Mouse (Mus musculus) gastrocnemius, postnatal 4 days (tissue): ENCODE measurements around the gene Itgb4. TPM values are rescaled to one million over a fixed set of nuclear protein-coding genes. Genes with fewer than 3 reads are reported as not detected.

Experiments
- DNase-seq, 2 experiments: peaks; one replicate each; pipeline ENCODE4 v3.0.0; 2021 to 2022; ENCODE audit warnings: low spot score in 2 of 2, mixed read lengths in 2 of 2
- total RNA-seq, 2 experiments: library from RNA; stranded (reverse); gene quantifications; 2 replicates each; pipeline ENCODE4 v1.2.3; 2021

Gene Itgb4
- total RNA-seq, 2 experiments from 2014 or later = 5.1 to 6.2 TPM

DNA sequence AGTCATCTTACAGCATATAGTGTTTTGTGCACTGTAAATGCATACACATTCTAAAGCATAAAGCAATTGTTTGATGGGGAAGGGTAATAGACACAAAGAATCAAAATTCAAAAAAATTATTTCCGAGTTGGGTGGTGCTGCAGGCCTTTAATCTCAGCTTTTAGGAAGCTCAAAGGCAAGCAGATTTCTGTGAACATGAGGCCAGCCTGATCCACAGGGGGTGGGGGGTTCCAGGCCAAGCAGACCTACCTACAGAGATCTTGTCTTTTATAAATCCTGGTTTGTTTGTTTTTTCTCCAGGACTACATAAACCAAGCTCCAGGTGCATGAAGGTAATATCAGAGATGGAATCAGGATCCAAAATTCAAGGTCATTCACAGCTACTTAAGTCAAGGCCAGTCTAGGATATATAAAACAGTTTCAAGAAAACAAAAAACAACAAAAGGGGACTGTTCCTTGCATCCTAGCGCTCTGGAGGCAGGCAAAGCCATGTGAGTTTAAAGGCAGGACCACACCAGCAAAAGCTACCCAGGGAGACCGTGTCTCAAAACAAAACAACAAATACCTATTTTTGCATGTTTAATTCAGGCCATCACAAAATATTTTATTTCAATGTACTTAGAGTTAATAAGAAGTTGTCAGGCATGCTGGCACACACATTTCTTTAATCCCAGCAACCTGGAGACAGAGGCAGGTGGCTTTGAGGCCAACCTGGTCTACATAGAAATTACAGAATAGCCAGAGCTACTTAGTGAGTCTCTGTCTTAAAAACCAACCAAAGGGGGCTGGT, 50.7 kb downstream of the Itgb4 start:
- no peak for DNase-seq

DNA sequence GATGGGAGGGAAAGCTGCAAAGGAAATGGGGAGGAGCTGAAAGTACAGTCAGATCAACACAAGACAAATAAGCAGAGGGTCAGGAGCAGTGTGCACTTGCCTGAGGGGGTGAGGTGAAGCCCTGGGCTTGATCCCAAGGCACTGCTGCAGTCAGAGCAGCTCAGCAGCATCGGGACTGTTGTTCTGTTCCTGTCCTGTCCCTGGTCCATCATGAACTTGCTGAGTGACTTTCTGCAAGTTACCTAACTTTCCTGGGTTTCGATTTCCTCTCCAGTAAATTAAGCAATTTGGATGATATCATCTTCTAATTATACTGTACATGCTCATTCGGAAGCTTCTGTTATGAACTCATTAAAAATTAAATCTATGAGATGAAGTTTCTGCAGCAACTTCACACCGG, 53.2 kb downstream of the Itgb4 start, which contains the start of gene H3f3b:
Gene H3f3b (minus strand): TSS at position 207 of the 400 bp plus-strand sequence.
- DNase-seq = no peak

DNA sequence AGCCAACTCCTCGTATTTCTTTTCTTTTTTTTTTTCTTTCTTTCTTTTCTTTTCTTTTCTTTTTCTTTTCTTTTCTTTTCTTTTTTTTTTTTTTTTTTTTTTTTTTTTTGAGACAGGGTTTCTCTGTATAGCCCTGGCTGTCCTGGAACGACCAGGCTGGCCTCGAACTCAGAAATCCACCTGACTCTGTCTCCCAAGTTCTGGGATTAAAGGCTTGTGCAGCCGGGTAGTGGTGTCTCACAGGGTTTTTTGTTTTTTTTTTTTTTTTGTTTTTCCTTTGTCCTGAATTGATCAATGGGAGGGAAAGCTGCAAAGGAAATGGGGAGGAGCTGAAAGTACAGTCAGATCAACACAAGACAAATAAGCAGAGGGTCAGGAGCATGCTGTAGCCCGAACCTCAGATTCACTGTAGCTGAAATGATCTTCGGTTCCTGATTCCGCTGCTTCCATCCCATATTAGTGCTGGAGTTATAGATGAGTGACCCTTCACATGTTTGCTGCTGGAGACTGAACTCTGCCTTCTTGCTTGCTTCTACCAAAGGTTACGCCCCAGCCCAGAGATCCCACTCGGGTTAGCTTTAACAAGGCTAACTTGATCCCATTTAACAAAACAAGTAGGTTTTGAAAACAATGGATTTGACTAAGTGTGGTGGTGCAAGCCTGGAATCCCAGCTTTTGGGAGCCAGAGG, 53.8 kb downstream of the Itgb4 start:
- no peak for DNase-seq

DNA sequence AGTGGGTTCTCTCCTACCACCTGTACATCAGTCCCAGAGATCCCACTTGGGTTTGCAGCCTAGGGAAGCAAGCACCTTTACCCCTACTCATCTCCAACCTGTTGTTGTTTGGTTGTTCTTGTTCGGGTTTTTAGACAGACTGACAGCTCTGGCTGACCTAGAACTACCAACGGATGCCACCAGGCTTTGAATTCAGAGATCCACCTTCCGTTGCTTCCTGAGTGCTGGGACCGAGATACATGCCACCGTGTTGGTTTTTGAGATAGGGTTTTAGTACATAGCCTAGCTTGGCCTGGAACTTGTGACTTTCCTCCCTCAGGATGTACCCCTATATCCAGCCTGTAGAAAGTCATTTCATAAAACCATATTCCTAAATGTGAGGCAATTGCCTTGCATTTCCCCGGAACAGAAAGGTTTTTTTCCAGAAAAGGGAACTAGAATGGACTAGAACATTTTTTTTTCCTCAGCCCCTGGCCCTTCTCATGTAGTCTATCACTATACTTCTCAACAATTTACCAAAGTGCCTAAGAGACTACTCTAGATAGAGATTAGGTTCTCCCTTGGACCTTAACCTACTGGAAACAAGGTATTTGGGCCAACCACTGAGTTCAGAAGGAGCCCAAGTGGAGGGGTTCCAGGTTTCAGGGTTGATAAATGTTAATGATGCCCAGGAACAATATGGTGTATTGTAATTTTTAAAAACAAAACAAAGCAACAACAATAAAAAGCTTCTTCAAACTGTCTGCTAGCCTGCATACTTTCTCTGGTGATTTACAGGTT, 54.8 kb downstream of the Itgb4 start:
- no peak for DNase-seq

DNA sequence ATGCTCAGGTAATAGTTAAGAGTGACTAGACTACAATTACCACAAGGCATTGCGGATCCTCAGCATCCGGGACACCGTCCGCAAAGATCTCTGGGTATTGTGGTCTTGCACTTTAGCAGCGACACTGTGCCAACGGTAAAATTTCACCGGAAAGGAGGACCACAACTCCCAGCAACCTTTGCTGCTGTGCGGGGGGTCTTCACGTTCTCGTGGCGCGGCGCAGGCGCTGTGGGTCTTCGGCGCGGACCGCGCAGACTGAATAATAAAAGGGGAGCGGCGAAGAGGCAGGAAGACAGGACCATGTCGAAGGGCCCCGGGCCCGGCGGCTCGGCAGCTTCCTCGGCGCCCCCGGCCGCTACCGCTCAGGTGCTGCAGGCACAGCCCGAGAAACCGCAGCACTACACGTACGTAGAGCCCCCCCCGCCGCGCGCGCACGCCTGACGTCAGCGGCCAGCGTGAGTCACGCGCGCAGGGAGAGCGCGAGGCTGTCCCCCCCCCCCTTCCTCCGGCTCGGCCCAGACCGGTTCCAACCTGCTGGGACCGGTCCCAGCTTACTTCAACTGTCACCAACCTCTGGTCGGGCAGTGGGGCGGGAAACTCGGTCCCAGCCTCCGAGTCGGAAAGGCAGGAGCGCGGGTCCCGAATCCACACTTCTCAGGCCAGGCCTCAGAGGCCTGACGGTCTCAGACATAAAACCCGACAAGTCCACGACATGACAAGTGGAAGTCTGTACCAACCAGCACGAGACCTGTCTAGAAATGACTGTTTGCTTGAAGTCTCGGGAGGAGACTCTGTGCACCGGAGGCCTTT, 55.8 kb downstream of the Itgb4 start, which contains the start of gene Unk:
Gene Unk (plus strand): TSS at position 235 of the 810 bp plus-strand sequence.
- peak; percentile 86 to 96 for DNase-seq

DNA sequence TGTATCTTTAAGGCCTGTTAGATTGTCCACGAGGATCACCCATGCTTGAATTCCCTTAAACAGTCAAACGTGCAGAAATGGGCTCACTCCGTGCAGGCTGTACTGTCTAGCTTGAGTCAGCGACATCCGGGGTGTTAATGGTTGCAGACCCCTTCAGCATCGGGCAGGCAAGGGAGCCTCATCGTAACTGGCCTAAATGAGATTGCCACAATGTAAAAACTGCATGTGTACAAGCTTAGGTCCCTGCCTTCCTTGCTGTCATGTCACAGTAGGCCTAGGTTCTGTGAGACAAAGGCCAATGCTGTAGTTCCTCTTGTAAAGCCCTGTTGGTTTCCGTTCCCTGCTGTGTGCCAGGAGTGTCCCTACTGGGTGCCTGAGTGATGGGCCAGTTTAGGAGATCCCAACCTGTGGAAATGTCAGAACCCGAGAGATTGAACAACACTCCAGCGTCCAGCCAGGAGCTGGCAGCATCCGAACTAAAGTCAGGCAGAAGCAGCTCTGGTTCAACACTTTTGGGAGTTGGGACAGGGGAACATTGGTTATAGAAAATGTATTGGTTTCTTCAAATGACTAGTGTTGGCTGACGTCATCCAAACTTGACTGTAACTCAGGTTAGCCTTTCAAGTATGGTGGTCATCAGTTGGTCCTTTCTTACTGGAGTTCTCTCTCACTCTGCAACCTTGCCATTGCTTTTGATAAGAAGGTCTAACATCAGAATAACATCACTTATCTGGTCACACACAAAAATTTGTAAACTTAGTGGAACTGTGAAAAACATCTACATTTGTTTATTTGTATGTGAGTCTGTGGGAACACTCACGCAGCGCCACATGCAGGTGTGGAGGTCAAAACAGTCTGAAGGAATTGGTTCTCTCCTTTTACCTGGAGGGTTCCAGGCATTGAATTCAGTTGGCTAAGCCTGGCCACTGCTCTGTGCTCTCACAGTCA, 56.7 kb downstream of the Itgb4 start:
- DNase-seq = peak in 1 of 2 experiments; percentile 43

DNA sequence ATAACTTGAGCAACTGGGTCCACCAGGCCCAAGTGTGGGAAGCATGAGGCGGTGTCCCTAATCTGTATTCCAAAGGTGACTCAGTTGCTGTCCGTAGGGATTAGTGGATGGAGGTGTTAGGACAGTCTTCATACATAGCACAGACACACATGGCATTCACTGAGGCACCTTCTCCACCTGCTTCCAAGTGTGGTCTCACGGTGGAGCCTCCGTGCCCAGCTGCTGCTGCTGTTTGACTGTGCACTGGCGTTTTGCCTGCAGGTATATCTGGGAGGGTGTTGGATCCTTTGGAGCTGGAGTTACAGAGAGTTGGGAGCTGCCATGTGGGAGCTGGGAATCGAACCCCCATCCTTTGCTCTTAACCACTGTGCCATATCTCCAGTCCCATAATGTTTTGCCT, 60.1 kb downstream of the Itgb4 start:
- DNase-seq = no peak

DNA sequence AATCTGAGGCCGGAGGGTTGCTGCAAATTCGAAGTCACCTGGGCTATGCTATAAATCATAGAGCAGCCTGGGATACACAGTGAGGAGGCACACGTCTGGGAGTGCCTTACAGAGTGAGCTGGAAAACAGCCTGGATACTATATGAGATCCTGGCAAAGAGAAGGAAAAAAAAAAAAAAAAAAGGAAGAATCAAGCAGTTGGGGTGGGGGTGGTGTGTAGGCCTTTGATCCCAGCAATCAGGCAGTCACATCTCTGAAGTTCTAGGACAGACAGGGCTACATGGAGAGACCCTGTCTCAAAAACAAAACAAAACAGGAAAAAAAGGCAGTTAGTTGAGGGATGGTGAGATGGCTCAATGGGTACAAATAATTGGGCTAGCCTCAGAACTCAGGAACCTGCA, 62.2 kb downstream of the Itgb4 start:
- no peak for DNase-seq

DNA sequence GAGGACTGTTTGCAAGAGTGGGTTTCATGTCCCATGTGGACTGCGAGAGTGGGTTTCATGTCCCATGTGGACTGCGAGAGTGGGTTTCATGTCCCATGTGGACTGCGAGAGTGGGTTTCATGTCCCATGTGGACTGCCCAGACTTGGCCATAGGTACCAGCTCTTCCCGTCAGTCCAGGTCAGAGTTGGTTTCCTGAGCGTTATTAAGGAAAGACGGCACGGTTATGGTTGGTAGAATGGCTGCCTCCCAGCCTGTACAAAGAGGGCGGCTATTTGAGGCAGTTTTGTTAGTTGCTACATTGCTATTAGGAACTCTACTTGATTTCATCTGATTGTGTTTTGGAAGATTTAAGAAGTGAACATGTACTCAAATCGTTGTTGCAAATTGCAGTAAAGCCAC, 63.3 kb downstream of the Itgb4 start:
- DNase-seq = no peak

DNA sequence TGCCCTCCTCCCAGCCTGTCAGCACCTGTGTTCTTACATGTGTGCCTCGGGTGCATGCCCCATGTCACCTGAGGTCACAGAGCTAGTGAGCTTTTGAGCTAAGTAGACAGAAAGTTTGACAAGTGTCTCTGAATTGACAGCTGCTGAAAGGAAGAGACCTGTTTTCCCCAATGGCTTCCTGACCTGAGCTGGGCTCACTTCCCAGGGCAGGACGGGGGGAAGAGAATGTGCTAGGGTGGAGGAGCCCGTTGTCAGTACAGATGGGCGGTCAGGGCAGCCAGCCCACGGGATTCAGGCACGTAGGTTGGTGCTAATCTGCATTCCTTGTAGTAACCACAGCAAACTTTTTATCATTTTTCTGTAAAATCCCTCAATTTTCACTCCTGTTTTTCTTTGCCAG, 66.1 kb downstream of the Itgb4 start:
- no peak for DNase-seq

DNA sequence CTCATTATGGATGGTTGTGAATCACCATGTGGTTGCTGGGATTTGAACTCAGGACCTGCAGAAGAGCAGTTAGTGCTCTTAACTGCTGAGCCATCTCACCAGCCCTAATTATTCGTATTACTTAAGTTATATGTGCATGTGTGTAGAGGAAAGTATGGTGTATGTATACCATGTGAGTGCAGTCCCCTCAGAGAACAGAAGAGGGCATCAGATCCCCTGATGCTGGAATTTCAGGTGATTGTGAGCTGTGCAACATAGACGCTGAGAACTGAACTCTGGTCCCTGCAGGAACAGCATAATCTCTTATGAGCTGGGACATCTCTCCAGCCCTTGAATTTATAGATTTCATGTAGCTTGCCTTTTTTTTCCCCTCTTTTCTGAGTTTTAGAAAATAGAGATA, 67.3 kb downstream of the Itgb4 start:
- no peak for DNase-seq

DNA sequence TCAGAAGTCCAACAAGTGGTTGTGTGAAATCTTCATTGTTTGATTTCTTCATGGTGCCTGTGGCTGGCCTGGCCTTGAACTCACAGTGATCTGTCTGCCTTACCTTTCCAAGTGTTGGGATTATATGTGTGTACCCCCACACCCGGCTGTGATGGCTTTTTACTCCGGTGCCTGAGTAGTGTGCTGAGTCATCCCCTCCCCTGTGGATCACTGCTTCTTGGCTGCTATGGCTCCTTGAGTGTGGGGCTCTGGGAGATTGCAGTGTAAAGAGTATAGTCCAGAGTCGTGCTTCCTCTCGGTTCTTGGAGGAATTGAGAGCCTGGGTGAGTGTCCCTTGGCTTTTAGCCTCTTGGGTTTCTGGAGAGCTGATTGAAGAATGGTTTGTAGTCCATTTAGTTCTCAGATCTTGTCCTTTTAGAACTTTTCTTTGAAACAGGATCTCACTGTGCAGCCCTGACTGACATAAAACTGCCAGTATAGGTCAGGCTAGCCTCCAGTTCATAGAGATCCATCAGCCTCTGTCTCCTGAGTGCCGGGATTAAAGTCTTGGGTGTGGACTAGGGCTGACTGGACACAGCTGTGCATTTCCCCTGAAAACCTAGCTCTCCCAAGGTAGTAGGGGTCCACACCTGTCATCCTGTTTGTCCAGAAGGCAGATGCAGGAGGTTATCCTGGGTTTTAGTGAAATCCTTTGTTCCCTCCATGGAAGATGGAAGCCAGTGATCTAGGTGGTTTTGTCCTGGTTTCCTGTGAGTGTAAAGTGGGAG, 68.0 kb downstream of the Itgb4 start:
- DNase-seq = no peak

DNA sequence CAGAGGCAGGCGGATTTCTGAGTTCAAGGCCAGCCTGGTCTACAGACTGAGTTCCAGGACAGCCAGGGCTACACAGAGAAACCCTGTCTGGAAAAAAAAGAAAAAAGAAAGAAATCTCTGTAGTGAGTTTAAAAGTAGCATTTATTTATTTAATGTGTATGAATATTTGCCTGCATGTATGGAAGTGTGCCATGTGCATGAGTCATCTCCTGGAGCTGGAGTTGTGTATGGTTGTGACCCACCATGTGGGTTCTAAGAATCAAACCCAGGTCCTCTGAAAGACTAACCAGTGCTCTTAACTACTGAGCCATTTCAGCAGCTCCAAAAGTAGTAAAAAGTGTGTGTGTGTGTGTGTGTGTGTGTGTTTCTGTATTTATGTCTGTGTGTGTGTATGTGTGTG, 68.8 kb downstream of the Itgb4 start:
- DNase-seq = no peak

DNA sequence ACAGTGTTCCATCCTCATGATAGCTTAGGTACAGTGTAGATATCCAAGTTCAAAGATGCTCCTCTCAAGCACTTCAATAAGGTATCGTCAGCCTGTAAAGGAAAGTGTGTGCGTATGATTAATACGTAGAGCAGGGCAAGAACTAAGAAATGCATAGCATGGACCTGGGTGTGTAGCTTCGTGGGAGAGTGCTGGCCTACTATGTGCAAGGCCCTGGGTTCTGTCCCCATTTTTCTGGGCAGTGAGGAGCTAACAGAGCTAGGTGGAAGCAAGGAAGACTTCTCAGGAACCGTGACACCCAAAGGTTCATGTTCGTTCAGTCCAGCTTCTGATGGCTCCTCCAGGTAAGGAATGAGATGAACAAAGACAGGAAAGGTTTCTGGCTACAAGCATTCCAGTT, 70.7 kb downstream of the Itgb4 start:
- no peak for DNase-seq

DNA sequence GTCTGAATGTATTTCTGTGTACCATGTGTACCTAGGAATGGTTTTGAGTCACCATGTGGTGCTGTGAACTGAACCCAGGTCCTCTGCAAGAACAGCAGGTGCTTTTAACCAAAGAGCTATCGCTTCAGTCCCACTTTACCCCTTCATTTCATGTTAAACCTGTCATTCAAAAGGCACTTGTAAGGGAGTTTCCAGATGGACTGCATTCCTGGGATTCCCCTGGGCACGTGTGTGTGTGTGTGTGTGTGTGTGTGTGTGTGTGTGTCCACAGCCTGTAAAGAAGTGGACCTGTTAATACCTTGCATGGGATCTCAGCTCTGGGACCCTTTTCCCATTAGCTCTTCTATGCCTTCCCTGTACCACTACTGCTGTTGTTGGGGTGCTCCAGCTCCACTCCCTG, 75.1 kb downstream of the Itgb4 start:
- DNase-seq = no peak

DNA sequence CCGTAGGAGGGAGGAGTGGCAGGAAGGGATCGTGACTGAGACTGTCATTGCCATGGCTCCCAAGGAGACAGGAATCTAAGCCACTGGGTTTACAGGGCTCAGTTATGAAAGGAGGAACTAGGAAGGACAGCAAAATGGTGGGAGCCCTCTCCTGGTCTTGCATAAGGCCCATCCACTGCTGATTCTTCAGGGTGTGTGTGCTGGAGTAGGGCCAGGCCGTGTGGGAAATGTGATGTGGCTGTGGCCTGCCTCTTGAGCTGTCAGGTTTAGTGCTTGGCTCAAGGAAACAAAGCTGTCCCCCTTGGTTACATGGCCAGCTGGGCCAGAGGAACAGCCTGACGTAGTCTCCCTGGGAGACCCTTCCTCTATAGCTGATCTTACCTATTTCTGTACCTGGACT, 75.7 kb downstream of the Itgb4 start:
- DNase-seq = no peak

DNA sequence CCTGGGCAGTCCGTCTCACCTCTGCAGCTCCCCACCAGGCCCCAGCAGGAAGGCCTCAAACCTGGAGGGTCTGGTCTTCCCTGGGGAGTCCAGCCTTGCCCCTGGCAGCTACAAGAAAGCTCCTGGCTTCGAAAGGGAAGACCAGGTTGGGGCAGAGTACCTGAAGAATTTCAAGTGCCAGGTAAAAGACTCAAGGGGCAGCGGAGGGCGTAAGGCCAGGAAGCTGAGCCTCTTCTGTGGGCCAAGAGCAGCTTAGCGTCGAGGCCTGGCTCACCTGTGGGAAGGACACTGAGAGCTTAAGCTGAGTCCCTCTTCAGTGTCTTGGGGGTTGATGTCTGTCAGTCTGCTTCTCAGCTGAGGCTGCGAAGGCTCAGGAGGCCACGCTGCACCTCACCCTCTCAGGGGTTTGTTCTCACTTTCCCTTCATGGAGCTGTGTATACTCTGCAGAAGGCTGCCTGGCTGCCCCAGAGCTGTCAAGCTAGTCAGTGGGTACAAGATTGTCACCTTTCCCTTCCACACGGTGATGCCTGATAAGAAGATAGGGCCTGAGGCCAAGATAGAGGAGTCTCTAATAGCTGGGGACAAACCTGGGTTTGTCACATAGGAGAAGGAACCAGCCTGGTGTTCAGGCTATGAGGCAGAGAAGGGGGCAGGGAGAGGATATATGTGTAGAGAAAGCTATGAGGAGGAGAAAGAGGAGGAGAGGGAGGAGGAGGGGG, 79.2 kb downstream of the Itgb4 start:
- DNase-seq = no peak

DNA sequence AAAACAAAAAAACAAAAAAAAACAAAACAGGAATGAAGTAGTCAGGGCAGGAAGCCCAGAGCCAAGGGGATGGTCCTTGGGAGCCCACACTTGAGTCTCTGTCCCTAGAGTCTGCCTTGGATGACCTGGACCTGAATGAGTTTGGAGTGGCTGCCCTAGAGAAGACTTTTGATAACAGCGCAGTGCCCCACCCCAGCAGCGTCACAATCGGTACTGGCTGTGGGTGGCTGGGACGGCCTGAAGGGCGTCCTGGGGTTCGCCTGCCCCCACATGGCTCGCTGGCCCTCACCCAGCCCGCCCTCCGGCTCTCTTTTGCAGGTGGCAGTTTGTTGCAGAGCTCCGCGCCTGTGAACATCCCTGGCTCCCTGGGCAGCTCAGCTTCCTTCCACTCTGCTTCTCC, 81.4 kb downstream of the Itgb4 start:
- DNase-seq = no peak
